Mouse (Mus musculus) urinary bladder, adult 18-20 months (tissue): ENCODE results near the gene Atat1.

ENCODE experiments used
- DNase-seq, 2 experiments: peaks; one replicate each; pipeline ENCODE4 v3.0.0; 2022; ENCODE audit warnings: low spot score in 2 of 2, mixed read lengths in 2 of 2

The Atat1 gene

DNA sequence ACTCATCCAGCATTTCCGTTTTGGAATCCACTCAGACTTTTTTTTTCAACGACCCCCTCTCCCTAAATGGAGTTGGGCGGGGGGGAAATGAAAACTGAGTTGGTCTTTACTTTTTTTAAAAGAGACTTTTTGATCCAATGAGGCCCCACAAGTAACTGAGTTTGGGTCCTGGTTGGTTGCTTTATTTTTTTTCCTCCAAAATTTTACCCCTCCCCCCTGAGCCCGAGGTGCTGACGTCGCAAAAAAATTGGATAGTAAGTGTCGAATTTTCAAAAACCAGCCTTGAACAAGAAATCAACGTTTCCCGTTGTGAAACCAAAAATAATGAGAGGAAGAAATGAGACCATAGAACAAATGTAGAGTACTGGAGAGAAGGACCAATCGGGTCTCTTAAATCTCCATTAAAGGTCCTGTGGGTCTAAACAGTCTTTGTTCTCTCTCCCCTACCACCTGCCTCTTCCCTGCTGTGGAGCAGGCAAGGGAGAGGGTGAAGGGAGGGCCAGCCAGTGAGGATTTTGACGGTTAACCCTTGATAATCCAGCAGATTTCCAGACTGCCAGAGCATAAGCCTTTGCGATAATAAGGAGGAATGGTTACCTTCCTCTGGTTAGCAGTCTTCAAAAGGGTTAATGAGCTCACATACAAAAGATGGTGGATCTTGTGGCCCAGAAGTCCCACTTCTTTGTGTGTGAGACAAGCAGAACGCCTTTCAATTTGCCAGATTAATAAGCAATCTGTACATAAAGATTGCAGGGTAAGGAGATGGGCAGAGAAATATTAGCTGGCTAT is 7.8 kb upstream of the Atat1 start:
- no peak for DNase-seq

GRCm38 (mm10) chr17:35917143-35917462 is 7.2 kb upstream of the Atat1 start:
- no peak for DNase-seq

- DNase-seq: peak; percentile 90 to 99
Observed at GRCm38 (mm10) chr17:35916297-35917142, 6.6 kb upstream of the Atat1 start, which contains the start of the genes Mrps18b and Ppp1r10. TSS of gene Mrps18b (minus strand) at chr17:35916389. TSS of gene Ppp1r10 (plus strand) at chr17:35916434.

- peak in 1 of 2 experiments; percentile 39 for DNase-seq
Observed at GRCm38 (mm10) chr17:35915538-35916296, 5.8 kb upstream of the Atat1 start.

- no peak for DNase-seq
Observed at GRCm38 (mm10) chr17:35914975-35915374, 5.1 kb upstream of the Atat1 start.

GRCm38 (mm10) chr17:35909186-35909918 is 523 bp downstream of the Atat1 start:
- no peak for DNase-seq

GRCm38 (mm10) chr17:35907609-35908008 is 2.3 kb downstream of the Atat1 start:
- DNase-seq: no peak

DNA sequence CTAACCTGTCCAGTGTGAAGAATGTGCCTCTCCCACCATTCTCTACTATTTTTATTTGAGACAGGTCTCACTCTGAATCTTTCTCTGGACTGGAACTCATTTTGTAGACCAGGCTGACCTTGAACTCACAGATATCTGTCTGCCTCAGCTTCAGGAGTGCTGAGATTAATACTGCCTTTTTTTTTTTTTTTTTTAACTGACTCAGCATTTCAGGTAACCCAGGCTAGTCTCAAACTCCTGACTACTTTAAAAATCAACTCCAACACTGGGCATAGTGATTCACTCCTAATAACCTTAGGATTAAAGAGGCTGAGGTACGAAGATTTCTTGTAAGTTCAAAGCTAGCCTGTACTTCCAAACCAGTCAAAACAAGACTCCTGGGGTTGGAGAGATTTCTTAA is 4.3 kb downstream of the Atat1 start:
- no peak for DNase-seq

- DNase-seq: no peak
Observed at GRCm38 (mm10) chr17:35903992-35904355, 5.9 kb downstream of the Atat1 start.

DNA sequence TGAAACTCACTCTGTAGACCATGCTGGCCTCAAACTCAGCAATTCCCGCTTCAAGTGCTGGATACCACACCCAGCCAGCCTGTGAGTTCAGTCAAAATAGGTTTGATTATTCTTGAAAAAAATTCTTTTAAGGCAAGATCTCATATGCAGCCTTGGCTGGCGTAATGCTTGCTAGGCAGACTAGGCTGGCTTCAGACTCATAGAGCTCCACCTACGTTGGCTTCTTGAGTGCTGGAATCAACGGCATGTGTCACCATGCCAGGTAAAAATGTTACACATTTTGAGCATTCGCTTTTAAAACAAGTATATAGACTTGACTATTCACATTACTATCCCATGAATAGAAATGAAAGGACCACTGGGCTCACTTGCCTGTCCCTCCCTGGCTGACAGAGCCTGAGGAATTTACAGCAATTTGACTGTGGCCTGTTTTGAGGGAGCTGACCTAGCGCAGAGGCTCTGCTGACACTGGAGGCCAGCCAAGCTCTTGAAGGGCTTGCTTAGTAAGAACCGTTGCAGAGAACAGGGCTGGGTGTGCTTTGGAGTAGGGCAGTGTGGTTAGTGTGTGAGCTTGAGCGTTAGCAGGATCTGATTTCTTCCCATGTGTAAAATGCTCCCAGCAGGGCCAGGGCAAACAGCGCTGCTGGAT is 6.4 kb downstream of the Atat1 start:
- no peak for DNase-seq

DNA sequence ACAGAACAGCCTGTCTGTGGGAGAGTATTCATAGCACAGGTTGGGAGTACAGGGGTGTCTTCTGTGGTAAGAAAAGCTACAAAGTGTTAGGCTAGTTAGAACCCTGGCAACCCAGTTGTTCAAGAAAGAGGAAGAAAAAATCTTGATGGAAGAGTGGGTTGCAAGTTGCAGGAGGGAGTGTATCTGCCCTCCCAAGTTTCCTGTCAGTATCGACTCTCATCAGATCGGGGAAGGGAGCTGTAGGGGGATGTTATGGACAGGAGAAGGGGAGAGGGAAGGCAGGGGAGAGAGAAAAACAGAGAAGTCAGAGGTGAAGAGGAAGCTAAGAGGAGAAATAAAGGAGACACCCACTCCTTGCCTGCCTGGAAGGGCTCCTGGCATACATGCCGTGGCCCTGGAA is 9.2 kb downstream of the Atat1 start:
- no peak for DNase-seq

- DNase-seq: no peak
Observed at GRCm38 (mm10) chr17:35897644-35898573, 12.0 kb downstream of the Atat1 start.

GRCm38 (mm10) chr17:35896781-35897643 is 12.9 kb downstream of the Atat1 start, which contains the start of gene 2310061I04Rik:
TSS of gene 2310061I04Rik (minus strand) at chr17:35897431.
- DNase-seq: peak; percentile 76 to 83

- DNase-seq: no peak
Observed at GRCm38 (mm10) chr17:35887725-35888124, 22.1 kb downstream of the Atat1 start.

- DNase-seq: no peak
Observed at GRCm38 (mm10) chr17:35883777-35884176, 26.1 kb downstream of the Atat1 start.

DNA sequence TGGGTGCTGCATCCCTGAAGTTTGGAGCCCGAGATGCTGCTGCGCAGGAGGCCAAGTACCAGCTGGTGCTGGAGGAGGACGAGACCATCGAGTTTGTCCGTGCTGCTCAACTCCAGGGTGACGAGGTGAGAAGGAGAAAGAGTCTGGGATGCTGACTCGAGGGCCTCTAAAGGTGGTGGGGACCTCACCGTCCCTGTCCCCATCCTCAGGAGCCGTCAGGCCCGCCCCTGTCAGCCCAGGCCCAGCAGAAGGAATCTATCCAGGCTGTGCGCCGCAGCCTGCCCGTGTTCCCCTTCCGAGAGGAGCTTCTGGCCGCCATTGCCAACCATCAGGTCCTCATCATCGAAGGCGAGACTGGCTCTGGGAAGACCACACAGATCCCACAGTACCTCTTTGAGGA is 27.0 kb downstream of the Atat1 start:
- no peak for DNase-seq

GRCm38 (mm10) chr17:35879245-35880057 is 30.4 kb downstream of the Atat1 start, which contains the start of gene Dhx16:
TSS of gene Dhx16 (plus strand) at chr17:35879819.
- DNase-seq: peak; percentile 87 to 89

- no peak for DNase-seq
Observed at GRCm38 (mm10) chr17:35874721-35875120, 35.2 kb downstream of the Atat1 start.
